ENCODE assay signal across 15 mouse cellular contexts in genomic region chr2:132010781-132011180, GRCm38 (mm10).
"Had no signal": no experiment of that assay in that cellular context is flagged by ENCODE, and none has a peak within 500 bp of the region (broad histone marks: within the 10 kb centered on the region; RNA-seq: fewer than 3 reads in every experiment).

No protein-coding gene starts in this region.

- H3K9me3 ChIP-seq: midbrain, embryonic 10.5 days; midbrain, embryonic 13.5 days; neural tube, embryonic 13.5 days; neural tube, embryonic 15.5 days had no signal

- H3K27ac ChIP-seq: liver, embryonic 14.5 days; midbrain, embryonic 10.5 days; midbrain, embryonic 13.5 days; neural tube, embryonic 13.5 days; neural tube, embryonic 15.5 days had no signal

- H3K4me1 ChIP-seq: midbrain, embryonic 13.5 days; neural tube, embryonic 13.5 days; neural tube, embryonic 15.5 days had no signal

- H3K4me2 ChIP-seq: lung, embryonic 14.5 days; midbrain, embryonic 13.5 days; neural tube, embryonic 13.5 days; neural tube, embryonic 15.5 days had no signal

- DNase-seq: lung, embryonic 14.5 days; lung, postnatal 14 days; retina, postnatal 1 day; right cerebral cortex, adult 18-20 months; right cerebral cortex, postnatal 25 days; thymus, adult 18-20 months; thymus, postnatal 14 days; thymus, postnatal 36 days had no signal

- H3K4me3 ChIP-seq: midbrain, embryonic 10.5 days; midbrain, embryonic 13.5 days; myocyte; neural tube, embryonic 13.5 days; neural tube, embryonic 15.5 days had no signal

- H3K27me3 ChIP-seq: midbrain, embryonic 13.5 days; neural tube, embryonic 13.5 days; neural tube, embryonic 15.5 days had no signal

- H3K9ac ChIP-seq: liver, embryonic 14.5 days; lung, embryonic 14.5 days; midbrain, embryonic 13.5 days; neural tube, embryonic 13.5 days; neural tube, embryonic 15.5 days had no signal

- ATAC-seq: midbrain, embryonic 13.5 days; midbrain, embryonic 16.5 days had no signal
